Mouse (Mus musculus): ENCODE measurements around the gene Eci2. TPM values are rescaled to one million over a fixed set of nuclear protein-coding genes. Genes with fewer than 3 reads are reported as not detected.
"Not testable (repeated sequence)": the region's sequence is repeated elsewhere in the genome, so short reads cannot be mapped to it uniquely, and the experiment has no call there.

Eci2 gene
- polyA plus RNA-seq, 1 experiment from 2014 or later = 118 TPM

DNA sequence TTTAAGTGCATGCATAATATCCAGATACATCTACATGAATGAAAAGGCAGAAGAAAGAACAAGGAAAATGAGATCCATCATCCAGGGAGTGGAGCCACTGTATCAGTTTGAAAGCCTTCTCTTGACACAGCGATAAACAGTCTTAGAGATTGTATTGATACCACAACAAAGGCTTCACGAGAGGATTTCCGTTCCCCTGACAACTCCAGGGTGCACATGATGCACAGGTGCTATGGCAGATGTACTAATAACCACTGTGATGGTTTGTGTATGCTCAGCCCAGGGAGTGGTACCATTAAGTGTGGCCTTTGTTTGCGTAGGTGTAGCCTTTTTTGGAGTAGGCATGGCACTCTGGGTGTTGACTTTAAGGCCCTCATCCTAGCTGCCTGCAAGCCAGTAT lies 70.0 kb downstream of the Eci2 start:
- H3K4me1 ChIP-seq = no peaks in the 10 kb centered on the region
- H3K9me3 ChIP-seq = no peaks in the 10 kb centered on the region
- H3K27ac ChIP-seq (replicated peaks) = no peak overlapping the region
- no peak overlapping the region for H3K9ac ChIP-seq (replicated peaks)
- no peaks in the 10 kb centered on the region for H3K36me3 ChIP-seq
- H3K4me2 ChIP-seq (replicated peaks) = no peak overlapping the region
- no peak overlapping the region for H3K4me3 ChIP-seq
- no peaks in the 10 kb centered on the region for H3K27me3 ChIP-seq
- ATAC-seq (ENCODE audit: low FRiP score, low read depth) = no peak
- 86% methylated on average over 4 of the region's 4 CpGs for WGBS

DNA sequence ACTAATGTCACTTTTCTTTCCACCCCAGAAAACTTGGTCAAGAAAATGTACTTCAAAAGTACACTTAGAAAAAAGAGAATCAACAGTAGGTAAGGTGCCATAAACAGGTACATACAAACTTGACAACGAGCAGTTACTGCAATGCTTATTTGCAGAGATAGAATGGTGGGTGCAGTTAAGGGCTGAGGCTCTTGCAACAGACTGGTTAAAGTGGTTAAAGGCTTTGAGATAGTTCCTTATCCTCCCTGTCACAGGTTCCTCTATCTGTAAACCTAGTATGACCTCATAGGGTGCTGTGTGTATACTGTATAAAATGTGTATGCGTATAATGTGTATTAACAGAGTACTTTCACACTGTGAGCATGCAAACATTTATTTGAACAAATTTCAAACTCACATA lies 75.5 kb downstream of the Eci2 start:
- WGBS = 93% methylated on average over 2 of the region's 2 CpGs
- H3K9ac ChIP-seq (replicated peaks); ATAC-seq (ENCODE audit: low FRiP score, low read depth): not testable (repeated sequence)

DNA sequence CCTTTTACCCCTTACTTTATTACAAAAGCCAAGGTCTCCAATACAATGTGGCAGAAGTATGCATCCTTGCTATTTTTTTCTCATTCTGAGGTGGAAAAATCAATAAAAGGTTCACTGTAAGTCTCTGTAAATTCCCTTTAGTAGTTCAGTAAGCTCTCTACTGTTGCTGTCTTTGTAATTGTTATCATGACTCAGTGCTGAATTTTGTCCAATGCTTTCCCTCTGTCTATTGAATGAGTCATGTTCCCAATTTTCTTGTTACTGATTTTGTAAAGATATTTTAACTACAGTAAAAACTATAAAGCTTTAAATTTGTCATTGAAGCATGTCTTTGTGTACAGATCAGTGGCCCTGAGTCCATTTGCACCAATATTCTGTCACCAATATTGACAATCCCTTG lies 84.5 kb downstream of the Eci2 start:
- no peaks in the 10 kb centered on the region for H3K36me3 ChIP-seq
- no peak for ATAC-seq (ENCODE audit: low FRiP score, low read depth)
- no peak overlapping the region for H3K9ac ChIP-seq (replicated peaks)
- no peaks in the 10 kb centered on the region for H3K27me3 ChIP-seq
- no peak overlapping the region for H3K4me2 ChIP-seq (replicated peaks)
- no peaks in the 10 kb centered on the region for H3K4me1 ChIP-seq
- H3K4me3 ChIP-seq = no peak overlapping the region
- no peaks in the 10 kb centered on the region for H3K9me3 ChIP-seq
- H3K27ac ChIP-seq (replicated peaks) = no peak overlapping the region

More for the DNA sequence above, 75.5 kb downstream of the Eci2 start:
- H3K9me3 ChIP-seq; H3K4me3 ChIP-seq; H3K4me1 ChIP-seq; H3K36me3 ChIP-seq; H3K27me3 ChIP-seq; H3K4me2 ChIP-seq (replicated peaks); H3K27ac ChIP-seq (replicated peaks): not testable (repeated sequence)

DNA sequence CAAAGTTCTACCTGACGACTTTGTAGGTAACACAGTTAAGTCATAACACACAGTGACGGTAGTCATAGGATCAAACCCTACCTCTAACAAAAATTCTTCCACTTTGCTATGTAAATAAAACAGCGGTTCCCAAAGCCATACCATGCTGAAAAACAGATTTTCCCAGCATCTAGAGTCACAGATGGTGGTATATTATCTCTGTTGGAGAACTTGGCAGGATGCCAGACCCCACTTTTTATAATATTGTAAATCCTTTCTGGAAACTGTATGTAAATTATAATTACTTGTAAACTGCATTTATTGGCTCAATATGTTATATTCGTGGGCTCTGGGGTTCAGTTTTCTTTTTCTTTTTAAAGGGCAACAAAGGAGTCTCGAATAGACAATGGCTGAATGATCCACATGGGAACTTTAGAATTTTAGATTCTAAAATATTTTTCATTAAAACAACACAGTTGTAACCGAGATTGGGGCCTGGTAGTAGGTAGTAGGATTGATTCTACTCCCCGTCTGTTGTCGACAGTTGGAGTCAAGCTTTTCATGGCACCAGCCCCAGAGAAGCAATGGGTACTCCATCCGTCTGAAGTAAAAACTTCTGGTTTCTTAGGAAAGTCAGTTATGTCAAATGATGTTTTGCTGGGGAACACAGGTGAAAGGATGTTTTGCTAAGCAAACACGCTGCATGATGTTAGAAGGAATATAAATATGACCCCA lies 91.8 kb downstream of the Eci2 start:
- no peak overlapping the region for H3K9ac ChIP-seq (replicated peaks)
- H3K9me3 ChIP-seq = no peaks in the 10 kb centered on the region
- H3K4me2 ChIP-seq (replicated peaks) = no peak overlapping the region
- no peaks in the 10 kb centered on the region for H3K36me3 ChIP-seq
- H3K4me1 ChIP-seq = no peaks in the 10 kb centered on the region
- no peaks in the 10 kb centered on the region for H3K27me3 ChIP-seq
- no peak overlapping the region for H3K27ac ChIP-seq (replicated peaks)
- H3K4me3 ChIP-seq = no peak overlapping the region
- no peak for ATAC-seq (ENCODE audit: low FRiP score, low read depth)
- WGBS = 82% methylated on average over 10 of the region's 10 CpGs

Other genes starting within 250 kb of the Eci2 start
- 90.2 and 105 TPM in 2 replicates for gene Prpf4b, start 151.8 kb downstream of the Eci2 start, polyA plus RNA-seq (2016; fragmentation: Nextera tagmentation; extraction: Ambion mirVana)
- gene Fam217a, start 102.8 kb downstream of the Eci2 start, polyA plus RNA-seq (2016; fragmentation: Nextera tagmentation; extraction: Ambion mirVana) = 0.64 and 0.68 TPM in 2 replicates
- gene 4933417A18Rik, start 102.7 kb downstream of the Eci2 start, polyA plus RNA-seq (2016; fragmentation: Nextera tagmentation; extraction: Ambion mirVana) = not detected in 2 replicates
- gene Eci3, start 63.3 kb downstream of the Eci2 start, polyA plus RNA-seq (2016; fragmentation: Nextera tagmentation; extraction: Ambion mirVana) = 0.46 and 0.66 TPM in 2 replicates

Measured in midbrain, embryonic 12.5 days (tissue).